Comparison of ENCODE assay signal across 20 mouse cellular contexts in the genomic region with DNA sequence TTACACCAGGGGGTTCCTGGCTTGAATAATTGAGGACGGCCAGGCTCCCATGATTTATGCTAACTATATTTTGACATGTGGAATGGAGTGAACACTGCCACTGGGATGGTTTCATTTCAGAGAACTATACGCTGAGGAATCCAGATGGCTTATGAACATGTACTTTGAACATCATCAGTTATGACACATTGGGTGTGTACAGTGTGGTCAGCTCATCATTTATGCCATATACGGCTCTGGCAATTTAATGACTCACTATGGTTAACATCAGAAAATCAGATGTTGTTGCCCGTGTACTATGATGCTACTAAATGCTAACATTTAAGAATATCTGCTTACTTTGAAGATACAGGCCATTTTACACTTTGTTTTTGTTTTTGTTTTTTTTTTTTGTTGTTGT. TPM values are rescaled to one million over a fixed set of nuclear protein-coding genes. Genes with fewer than 3 reads are reported as not detected.
DNase-seq lines count a peak whose midpoint lies in the region; ATAC-seq and TF ChIP-seq lines count a peak whose summit lies in the region.
"Had no signal": no experiment of that assay in that cellular context is flagged by ENCODE, and none has a peak within 500 bp of the region (broad histone marks: within the 10 kb centered on the region; RNA-seq: fewer than 3 reads in every experiment).

No protein-coding gene starts in this region.

- no peak overlapping the region for H3K4me3 ChIP-seq in kidney, embryonic 16.5 days (ENCODE audit: low read length)
- H3K4me3 ChIP-seq in left cerebral cortex, adult 2 months: no peak overlapping the region
- no peak overlapping the region for H3K4me3 ChIP-seq in cerebellum, adult 2 months (replicated peaks; ENCODE audit: insufficient read depth, low read depth, low read length)
- H3K4me3 ChIP-seq: embryonic facial prominence, embryonic 13.5 days; forebrain, embryonic 12.5 days; gastrocnemius, adult 2 months; heart, embryonic 12.5 days; hindbrain, embryonic 10.5 days had no signal

- no peaks in the 10 kb centered on the region for H3K27me3 ChIP-seq in kidney, embryonic 16.5 days (ENCODE audit: insufficient read depth, low read length)
- no peaks in the 10 kb centered on the region for H3K27me3 ChIP-seq in cerebellum, adult 2 months (ENCODE audit: control insufficient read depth, insufficient read depth, low read length)
- H3K27me3 ChIP-seq: embryonic facial prominence, embryonic 13.5 days; forebrain, embryonic 12.5 days; heart, embryonic 12.5 days had no signal

- intact Hi-C loops in left cerebral cortex, postnatal 36 days (cut with DNase I): loop anchor here (5.0 kb wide), 1 partner anchor 221 kb away; no protein-coding TSS in a partner anchor
- intact Hi-C loops in left cerebral cortex, adult 2 months (cut with DNase I): no loop called here

- H3K36me3 ChIP-seq in kidney, embryonic 16.5 days (ENCODE audit: insufficient read depth, low read length): no peaks in the 10 kb centered on the region
- H3K36me3 ChIP-seq: embryonic facial prominence, embryonic 13.5 days; forebrain, embryonic 12.5 days; G1E; heart, embryonic 12.5 days; hindbrain, embryonic 10.5 days had no signal

- no peak overlapping the region for H3K4me2 ChIP-seq in kidney, embryonic 16.5 days (replicated peaks; ENCODE audit: low read depth, low read length)
- H3K4me2 ChIP-seq: embryonic facial prominence, embryonic 13.5 days; forebrain, embryonic 12.5 days; heart, embryonic 12.5 days; hindbrain, embryonic 14.5 days had no signal

- peaks cover 25% of the 10 kb centered on the region for H3K4me1 ChIP-seq in kidney, embryonic 16.5 days (ENCODE audit: insufficient read depth, low read length)
- no peaks in the 10 kb centered on the region; the same call in 1 of the 2 replicates for H3K4me1 ChIP-seq in cerebellum, adult 2 months (ENCODE audit: control insufficient read depth, insufficient read depth, low read length)
- H3K4me1 ChIP-seq: hindbrain, embryonic 10.5 days had no signal

- no peak overlapping the region for H3K9ac ChIP-seq in kidney, embryonic 16.5 days (replicated peaks; ENCODE audit: low read length)
- H3K9ac ChIP-seq: embryonic facial prominence, embryonic 13.5 days; forebrain, embryonic 12.5 days; heart, embryonic 12.5 days; hindbrain, embryonic 14.5 days had no signal

- TF ChIP-seq CTCF in left cerebral cortex, adult 2 months (IDR thresholded peaks at IDR 0.05): no peak
- no peak for TF ChIP-seq CTCF in cerebellum, adult 2 months (IDR thresholded peaks at IDR 0.05; ENCODE audit: borderline replicate concordance, insufficient read depth, low read depth, low read length)

- no peak for TF ChIP-seq POLR2A in cerebellum, adult 2 months (IDR thresholded peaks at IDR 0.05; ENCODE audit: borderline replicate concordance, insufficient read depth, low read length)

- no peak for ATAC-seq in kidney, embryonic 16.5 days (ENCODE audit: low FRiP score, low TSS enrichment)
- ATAC-seq: CD4-positive, CD25-positive, alpha-beta regulatory T cell, adult 4 months had no signal

- DNase-seq in kidney, postnatal 4 days: no peak
- DNase-seq in NIH3T3 (ENCODE audit: low read depth): peak; percentile 57
- peak; percentile 54 for DNase-seq in large intestine, adult 2 months (ENCODE audit: low read depth, low spot score)
- DNase-seq in left cerebral cortex, postnatal 36 days (ENCODE audit: low spot score in 2 of 2): no peak
- no peak for DNase-seq in left cerebral cortex, adult 2 months (ENCODE audit: extremely low spot score in 1 of 2, low spot score in 2 of 2)
- no peak for DNase-seq in cerebellum, adult 2 months
- DNase-seq: adrenal gland, postnatal 14 days; cerebellum, adult 11-12 months; cerebellum, adult 9-11 months; cerebellum, postnatal 36 days; gastrocnemius, adult 2 months; gastrocnemius, postnatal 25 days had no signal

- no peaks in the 10 kb centered on the region for H3K9me3 ChIP-seq in kidney, embryonic 16.5 days (ENCODE audit: low read length)
- H3K9me3 ChIP-seq: embryonic facial prominence, embryonic 13.5 days; forebrain, embryonic 12.5 days; G1E; heart, embryonic 12.5 days; hindbrain, embryonic 10.5 days had no signal

- peak overlapping the region; percentile 86; the same call in 1 of the 2 replicates for H3K27ac ChIP-seq in kidney, embryonic 16.5 days (ENCODE audit: low read length)
- no peak overlapping the region for H3K27ac ChIP-seq in left cerebral cortex, adult 2 months
- no peak overlapping the region for H3K27ac ChIP-seq in cerebellum, adult 2 months (ENCODE audit: insufficient read depth, low read length)
- H3K27ac ChIP-seq: embryonic facial prominence, embryonic 13.5 days; forebrain, embryonic 12.5 days; gastrocnemius, adult 2 months; hindbrain, embryonic 10.5 days; hindbrain, embryonic 14.5 days had no signal

- 77% methylated on average over 4 of the region's 4 CpGs for WGBS in kidney, embryonic 16.5 days
- 48% methylated on average over 4 of the region's 4 CpGs for WGBS in large intestine, adult 2 months
- WGBS in cerebellum, adult 2 months: 85% methylated on average over 4 of the region's 4 CpGs

RNA-seq across cellular contexts. Expression of gene Itprid2, which starts 31.8 kb away (rescaled TPM):
- polyA plus RNA-seq in kidney, embryonic 16.5 days (2015; fragmentation: Nextera tagmentation; extraction: Ambion mirVana): 22.5 and 22.6 TPM in 2 replicates
- 23.1 and 24.8 TPM in 2 replicates for polyA plus RNA-seq in large intestine, adult 2 months (2012; rRNA removed)
- total RNA-seq in left cerebral cortex, postnatal 36 days (2021): 10 to 100 TPM; 32.3 to 39.3 TPM
- 10 to 100 TPM; 38.6 to 39.6 TPM for total RNA-seq in left cerebral cortex, adult 2 months (2021)
- polyA plus RNA-seq in cerebellum, adult 2 months (2012; rRNA removed): 21.5 and 21.6 TPM in 2 replicates

Comparison
In these comparisons a context has a peak if more than half of its experiments do, and no peak if none do; other contexts are left out.
1. DNase-seq: peak in NIH3T3 (single experiment) and large intestine, adult 2 months (single experiment); none in kidney, postnatal 4 days (0 of 2), left cerebral cortex, postnatal 36 days (0 of 2), left cerebral cortex, adult 2 months (0 of 2) and cerebellum, adult 2 months (0 of 2).